Mouse (Mus musculus) G1E (cell line): ENCODE results near the gene Gm10762. TPM values are rescaled to one million over a fixed set of nuclear protein-coding genes. Genes with fewer than 3 reads are reported as not detected.

Experiments
- ATAC-seq: 2 replicates; pipeline ENCODE4 v1.8.0; 2016; ENCODE audit warnings: mild to moderate bottlenecking; ENCODE audit not compliant: insufficient number of reproducible peaks, poor library complexity, low FRiP score, severe bottlenecking; ENCODE audit errors: extremely low read depth
- DNase-seq: peaks from one replicate; pipeline ENCODE4 v3.0.0; 2012; ENCODE audit warnings: low spot score
- H3K27me3 ChIP-seq: 2 replicates; pipeline ENCODE4 v1.6.1; 2012; ENCODE audit warnings: mild to moderate bottlenecking, low read length, inconsistent platforms; ENCODE audit not compliant: insufficient read depth
- H3K36me3 ChIP-seq: replicated peaks from 2 replicates; pipeline ENCODE3; 2012; ENCODE audit warnings: mild to moderate bottlenecking, inconsistent platforms
- H3K4me1 ChIP-seq: 2 replicates; pipeline ENCODE4 v1.6.1; 2012; ENCODE audit warnings: low read depth, low read length, inconsistent platforms, mixed read lengths; ENCODE audit not compliant: insufficient read depth
- H3K4me3 ChIP-seq: 2 replicates; pipeline ENCODE4 v1.5.1; 2012; ENCODE audit warnings: low read depth, mild to moderate bottlenecking, inconsistent platforms, low read length, moderate library complexity, mixed read lengths
- H3K9me3 ChIP-seq: replicated peaks from 2 replicates; pipeline ENCODE4 v1.6.1; 2012; ENCODE audit warnings: inconsistent platforms
- CTCF ChIP-seq: IDR thresholded peaks from 2 replicates; pipeline ENCODE4 v1.5.1; 2012; ENCODE audit warnings: low read depth, low read length, inconsistent platforms, mixed read lengths
- GATA1 ChIP-seq: IDR thresholded peaks from 2 replicates; pipeline ENCODE4 v1.6.1; 2012; ENCODE audit warnings: borderline replicate concordance, low read length, inconsistent platforms, mixed read lengths
- GATA2 ChIP-seq: IDR thresholded peaks from 2 replicates; pipeline ENCODE4 v1.6.1; 2012; ENCODE audit warnings: low read depth, low read length, inconsistent platforms, borderline replicate concordance
- POLR2AphosphoS5 ChIP-seq: IDR thresholded peaks from 2 replicates; pipeline ENCODE4 v1.6.1; 2012; ENCODE audit warnings: low read depth, low read length, inconsistent platforms; ENCODE audit not compliant: insufficient replicate concordance
- TAL1 ChIP-seq: conservative IDR thresholded peaks from 2 replicates; pipeline ENCODE4 v1.6.1; 2012; ENCODE audit warnings: low read depth, low read length, inconsistent platforms, mixed read lengths
- polyA plus RNA-seq: library from polyadenylated mRNA; stranded (reverse); fragments of >175 nt; gene quantifications from 2 replicates; pipeline ENCODE4 v1.2.3, GENCODE M21; 2012
- total RNA-seq, 2 experiments: library from RNA; stranded (forward) in 1 of 2; stranded (reverse) in 1 of 2; fragments of 200-1000 nt in 1 of 2; fragments of >200 nt in 1 of 2; fragmentation: Nextera tagmentation in 1 of 2; gene quantifications; 2 replicates each; pipeline ENCODE4 v1.2.3; 2014 to 2017

The Gm10762 gene
- total and polyA plus RNA-seq, 3 experiments, result 4.3 to 6.8 (median 6.7) TPM

- Histone ChIP-seq H3K27me3 (no peaks in the 10 kb centered on the region), H3K9me3 (no peaks in the 10 kb centered on the region), H3K4me1 (peaks cover 5% of the 10 kb centered on the region; the same call in 1 of the 2 replicates), H3K36me3 (no peaks in the 10 kb centered on the region), H3K4me3 (no peak overlapping the region)
- TF ChIP-seq TAL1 (no peak), CTCF (no peak), GATA2 (no peak), POLR2AphosphoS5 (no peak), GATA1 (no peak)
- DNase-seq (no peak), ATAC-seq (no peak)
Observed at GRCm38 (mm10) chr2:128972301-128972700, 4.8 kb upstream of the Gm10762 start.

GRCm38 (mm10) chr2:128968475-128969083 lies 1.1 kb upstream of the Gm10762 start:
- no peak for ATAC-seq
- Histone ChIP-seq H3K9me3 (no peaks in the 10 kb centered on the region), H3K27me3 (no peaks in the 10 kb centered on the region), H3K36me3 (no peaks in the 10 kb centered on the region), H3K4me3 (peak overlapping the region; percentile 88), H3K4me1 (peaks cover 11% of the 10 kb centered on the region; the same call in 1 of the 2 replicates)
- no peak for DNase-seq
- TF ChIP-seq POLR2AphosphoS5 (no peak), GATA2 (no peak), TAL1 (no peak), CTCF (no peak), GATA1 (no peak)

- Histone ChIP-seq H3K9me3 (no peaks in the 10 kb centered on the region), H3K27me3 (no peaks in the 10 kb centered on the region), H3K4me3 (peak within 1 kb of the TSS; percentile 88), H3K36me3 (no peaks in the 10 kb centered on the region), H3K4me1 (peaks cover 11% of the 10 kb centered on the region; the same call in 1 of the 2 replicates)
- ATAC-seq (peak; percentile 95), DNase-seq (peak; percentile 83)
- TF ChIP-seq POLR2AphosphoS5, result no peak
- TF ChIP-seq TAL1, result no peak
- no peak for TF ChIP-seq GATA2
- TF ChIP-seq CTCF, result no peak
- TF ChIP-seq GATA1, result no peak
Observed at GRCm38 (mm10) chr2:128966641-128967580, 614 bp downstream of the Gm10762 start, which contains the start of gene Zc3h6. Zc3h6 (plus strand) TSS chr2:128967402.

- no peak for DNase-seq
- H3K4me3 ChIP-seq, result peak overlapping the region; percentile 88; the same call in 1 of the 2 replicates
- TF ChIP-seq CTCF (no peak), GATA1 (no peak), POLR2AphosphoS5 (no peak), TAL1 (no peak), GATA2 (no peak)
- no peaks in the 10 kb centered on the region for H3K36me3 ChIP-seq
- H3K27me3 ChIP-seq, result no peaks in the 10 kb centered on the region
- no peak for ATAC-seq
- H3K9me3 ChIP-seq, result no peaks in the 10 kb centered on the region
- peaks cover 11% of the 10 kb centered on the region; the same call in 1 of the 2 replicates for H3K4me1 ChIP-seq
Observed at GRCm38 (mm10) chr2:128966236-128966635, 1.3 kb downstream of the Gm10762 start.

- TF ChIP-seq GATA1 (no peak), TAL1 (no peak), POLR2AphosphoS5 (no peak), GATA2 (no peak), CTCF (no peak)
- Histone ChIP-seq H3K36me3 (no peaks in the 10 kb centered on the region), H3K27me3 (no peaks in the 10 kb centered on the region), H3K4me3 (no peak overlapping the region), H3K9me3 (no peaks in the 10 kb centered on the region), H3K4me1 (peaks cover 11% of the 10 kb centered on the region; the same call in 1 of the 2 replicates)
- DNase-seq, result no peak
- no peak for ATAC-seq
Observed at GRCm38 (mm10) chr2:128965505-128966105, 1.9 kb downstream of the Gm10762 start.

- H3K4me3 ChIP-seq, result no peak overlapping the region
- H3K36me3 ChIP-seq, result no peaks in the 10 kb centered on the region
- no peaks in the 10 kb centered on the region for H3K9me3 ChIP-seq
- TF ChIP-seq TAL1, result no peak
- no peak for TF ChIP-seq GATA1
- TF ChIP-seq CTCF, result no peak
- ATAC-seq (no peak), DNase-seq (no peak)
- no peaks in the 10 kb centered on the region for H3K4me1 ChIP-seq
- peaks cover 19% of the 10 kb centered on the region for H3K27me3 ChIP-seq
Observed at GRCm38 (mm10) chr2:128954186-128954585, 13.3 kb downstream of the Gm10762 start.
